Mouse (Mus musculus): Measurements from ENCODE around the gene 4930519G04Rik. TPM values are rescaled to one million over a fixed set of nuclear protein-coding genes. Genes with fewer than 3 reads are reported as not detected.
"Not testable (repeated sequence)": the region's sequence is repeated elsewhere in the genome, so short reads cannot be mapped to it uniquely, and the experiment has no call there.

The 4930519G04Rik gene
- not detected in 2 replicates for polyA plus RNA-seq (2015; fragmentation: Nextera tagmentation; extraction: Ambion mirVana)

GRCm38 (mm10) chr5:114853364-114853763 lies at the start of gene 4930519G04Rik:
Gene 4930519G04Rik (plus strand): TSS chr5:114853664.
- not testable (repeated sequence) for ATAC-seq (ENCODE audit: low FRiP score); H3K36me3 ChIP-seq; H3K4me1 ChIP-seq; H3K4me2 ChIP-seq; H3K4me3 ChIP-seq (replicated peaks); H3K9me3 ChIP-seq (replicated peaks); H3K27me3 ChIP-seq (replicated peaks); H3K27ac ChIP-seq (replicated peaks); H3K9ac ChIP-seq (replicated peaks)
- 87% methylated on average over 3 of the region's 5 CpGs for WGBS

GRCm38 (mm10) chr5:114804335-114804734 lies 49.1 kb upstream of the 4930519G04Rik start:
- H3K36me3 ChIP-seq, result peaks cover 76% of the 10 kb centered on the region
- no peaks in the 10 kb centered on the region for H3K27me3 ChIP-seq (replicated peaks)
- H3K4me3 ChIP-seq (replicated peaks), result no peak overlapping the region
- H3K4me1 ChIP-seq, result peaks cover 11% of the 10 kb centered on the region; the same call in 1 of the 2 replicates
- no peak for ATAC-seq (ENCODE audit: low FRiP score)
- H3K9ac ChIP-seq (replicated peaks), result no peak overlapping the region
- 85% methylated on average over 13 of the region's 13 CpGs for WGBS
- no peak overlapping the region for H3K4me2 ChIP-seq
- H3K27ac ChIP-seq (replicated peaks), result no peak overlapping the region
- H3K9me3 ChIP-seq (replicated peaks), result no peaks in the 10 kb centered on the region

GRCm38 (mm10) chr5:114804958-114805357 lies 48.5 kb upstream of the 4930519G04Rik start:
- H3K9me3 ChIP-seq (replicated peaks), result no peaks in the 10 kb centered on the region
- no peak overlapping the region for H3K9ac ChIP-seq (replicated peaks)
- H3K4me2 ChIP-seq, result no peak overlapping the region
- H3K4me1 ChIP-seq, result peaks cover 17% of the 10 kb centered on the region; the same call in 1 of the 2 replicates
- WGBS, result 34% methylated on average over 3 of the region's 3 CpGs
- H3K36me3 ChIP-seq, result peaks cover 70% of the 10 kb centered on the region
- no peak overlapping the region for H3K4me3 ChIP-seq (replicated peaks)
- no peaks in the 10 kb centered on the region for H3K27me3 ChIP-seq (replicated peaks)
- ATAC-seq (ENCODE audit: low FRiP score), result no peak
- no peak overlapping the region for H3K27ac ChIP-seq (replicated peaks)

DNA sequence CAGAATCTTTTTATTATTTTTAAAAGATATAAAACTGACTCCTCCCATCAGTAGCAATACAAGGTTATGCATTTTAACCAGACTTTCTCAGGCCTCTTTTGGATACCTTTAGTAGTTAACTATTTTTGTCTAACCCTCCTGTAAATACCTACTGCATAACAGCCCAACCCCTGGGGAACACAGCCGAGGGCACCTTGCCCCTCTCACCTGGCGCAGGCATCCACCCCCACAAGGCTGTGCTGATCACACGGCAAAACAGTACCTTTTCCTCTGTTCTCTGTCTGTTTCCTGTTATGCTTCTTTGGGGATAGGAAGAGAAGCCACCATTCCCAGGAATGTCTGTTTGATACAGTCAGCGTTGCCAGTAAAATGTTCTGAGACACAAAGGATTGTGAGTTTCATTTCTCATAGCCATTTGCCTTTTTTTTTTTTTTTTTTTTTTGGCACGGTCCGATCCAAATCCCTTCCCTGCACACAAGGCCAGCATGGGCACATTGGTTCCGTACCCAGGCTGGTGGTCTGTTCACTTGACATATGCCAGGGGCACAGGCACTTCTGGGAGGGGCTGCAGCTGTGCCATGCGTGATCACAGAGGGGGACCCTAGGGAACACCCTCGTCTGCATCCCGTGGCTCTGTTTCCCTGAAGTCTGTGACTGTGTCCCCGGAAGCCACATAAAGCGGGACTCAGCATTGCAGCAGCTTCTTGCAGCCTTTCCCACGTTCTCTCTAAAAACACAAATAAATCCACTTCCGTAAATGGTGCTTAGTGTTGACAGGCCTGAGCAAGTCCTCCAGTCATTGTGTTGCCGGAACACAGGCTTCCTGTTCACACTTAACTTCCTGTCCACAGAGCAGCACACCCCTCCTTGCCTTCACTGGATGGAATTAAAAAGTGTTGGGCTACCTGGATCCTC lies 47.8 kb upstream of the 4930519G04Rik start:
- peak overlapping the region; percentile 49; the same call in 1 of the 2 replicates for H3K27ac ChIP-seq (replicated peaks)
- no peak overlapping the region for H3K9ac ChIP-seq (replicated peaks)
- H3K9me3 ChIP-seq (replicated peaks), result no peaks in the 10 kb centered on the region
- WGBS, result 56% methylated on average over 15 of the region's 15 CpGs
- no peak overlapping the region for H3K4me2 ChIP-seq
- no peaks in the 10 kb centered on the region for H3K27me3 ChIP-seq (replicated peaks)
- ATAC-seq (ENCODE audit: low FRiP score), result no peak
- H3K36me3 ChIP-seq, result peaks cover 64% of the 10 kb centered on the region
- H3K4me1 ChIP-seq, result peaks cover 18% of the 10 kb centered on the region; the same call in 1 of the 2 replicates
- no peak overlapping the region for H3K4me3 ChIP-seq (replicated peaks)

DNA sequence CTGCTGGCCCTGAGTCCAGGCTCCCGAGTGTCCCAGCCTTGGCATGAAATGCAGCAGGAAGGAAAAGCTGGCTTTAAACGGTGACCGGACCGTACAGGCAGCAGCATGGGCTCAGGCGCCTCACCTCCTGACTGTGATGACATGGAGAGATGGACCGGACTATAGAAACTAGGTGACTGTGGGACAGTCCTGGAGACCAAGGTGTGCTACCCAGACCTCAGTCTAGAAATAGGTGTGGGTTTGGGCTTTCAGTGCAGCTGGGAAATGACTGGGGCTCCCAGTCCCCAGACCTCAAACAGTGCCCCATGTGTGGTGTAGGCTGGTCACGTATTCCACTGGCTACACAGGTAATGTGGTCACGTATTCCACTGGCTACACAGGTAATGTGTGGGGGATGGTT lies 46.8 kb upstream of the 4930519G04Rik start:
- Histone ChIP-seq H3K4me3 (replicated peaks) (no peak overlapping the region), H3K27me3 (replicated peaks) (no peaks in the 10 kb centered on the region), H3K9ac (replicated peaks) (no peak overlapping the region), H3K4me1 (peaks cover 27% of the 10 kb centered on the region), H3K4me2 (no peak overlapping the region), H3K36me3 (peaks cover 60% of the 10 kb centered on the region), H3K27ac (replicated peaks) (peak overlapping the region; percentile 49), H3K9me3 (replicated peaks) (no peaks in the 10 kb centered on the region)
- ATAC-seq (ENCODE audit: low FRiP score), result no peak
- 88% methylated on average over 8 of the region's 8 CpGs for WGBS

GRCm38 (mm10) chr5:114807063-114807462 lies 46.4 kb upstream of the 4930519G04Rik start:
- no peak for ATAC-seq (ENCODE audit: low FRiP score)
- peaks cover 55% of the 10 kb centered on the region for H3K36me3 ChIP-seq
- H3K4me2 ChIP-seq, result no peak overlapping the region

DNA sequence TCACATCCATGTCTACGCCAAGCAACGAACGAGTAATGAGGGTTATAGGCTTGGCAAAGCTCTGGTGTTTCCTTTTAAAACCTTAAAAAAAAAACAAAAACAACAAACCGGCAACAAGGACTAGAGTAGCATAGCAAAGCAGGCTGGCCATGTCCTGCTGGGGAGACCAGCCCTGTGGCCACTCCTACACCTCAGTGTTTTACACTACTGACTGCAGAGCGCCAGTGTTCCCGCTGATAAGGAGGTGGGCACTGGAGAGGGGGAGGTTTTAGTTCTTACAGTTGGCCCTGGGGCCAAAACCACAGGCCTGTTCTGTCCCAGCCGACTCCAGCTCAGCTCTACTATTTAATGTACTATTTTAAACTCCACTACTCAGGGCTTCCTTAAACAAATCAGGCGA lies 46.0 kb upstream of the 4930519G04Rik start:
- no peak for ATAC-seq (ENCODE audit: low FRiP score)
- peak overlapping the region; percentile 49 for H3K27ac ChIP-seq (replicated peaks)

More at GRCm38 (mm10) chr5:114807063-114807462, 46.4 kb upstream of the 4930519G04Rik start:
- Histone ChIP-seq H3K9ac (replicated peaks) (no peak overlapping the region), H3K27ac (replicated peaks) (peak overlapping the region; percentile 49), H3K4me3 (replicated peaks) (no peak overlapping the region), H3K9me3 (replicated peaks) (no peaks in the 10 kb centered on the region), H3K4me1 (peaks cover 31% of the 10 kb centered on the region), H3K27me3 (replicated peaks) (no peaks in the 10 kb centered on the region)
- WGBS, result 54% methylated on average over 9 of the region's 9 CpGs

DNA sequence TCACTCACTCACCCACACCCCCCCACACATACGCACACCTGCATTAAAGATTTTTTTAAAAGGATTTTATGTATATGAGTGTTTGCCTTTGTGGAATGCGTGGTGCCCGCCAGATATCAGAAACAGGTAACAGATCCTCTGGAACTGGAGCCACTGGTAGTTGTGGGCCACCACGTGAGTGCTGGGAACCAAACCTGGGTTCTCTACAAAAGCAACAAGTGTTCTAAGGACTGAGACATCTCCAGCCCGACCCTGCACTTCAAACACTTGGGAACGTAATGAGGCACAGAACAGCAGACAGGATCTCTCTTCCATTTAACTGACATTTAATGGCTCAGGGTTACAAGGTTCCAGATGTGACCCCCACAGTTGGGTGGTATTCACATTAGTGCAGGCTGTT lies 45.6 kb upstream of the 4930519G04Rik start:
- Histone ChIP-seq H3K4me3 (replicated peaks) (no peak overlapping the region), H3K36me3 (peaks cover 48% of the 10 kb centered on the region), H3K27me3 (replicated peaks) (no peaks in the 10 kb centered on the region), H3K9me3 (replicated peaks) (no peaks in the 10 kb centered on the region), H3K4me2 (no peak overlapping the region), H3K9ac (replicated peaks) (no peak overlapping the region), H3K27ac (replicated peaks) (no peak overlapping the region), H3K4me1 (peaks cover 40% of the 10 kb centered on the region)
- ATAC-seq (ENCODE audit: low FRiP score), result no peak
- 74% methylated on average over 6 of the region's 6 CpGs for WGBS

More for the DNA sequence above, 46.0 kb upstream of the 4930519G04Rik start:
- Histone ChIP-seq H3K27me3 (replicated peaks) (no peaks in the 10 kb centered on the region), H3K36me3 (peaks cover 52% of the 10 kb centered on the region), H3K4me2 (no peak overlapping the region), H3K4me1 (peaks cover 35% of the 10 kb centered on the region), H3K9me3 (replicated peaks) (no peaks in the 10 kb centered on the region), H3K4me3 (replicated peaks) (no peak overlapping the region), H3K9ac (replicated peaks) (no peak overlapping the region)
- 40% methylated on average over 8 of the region's 8 CpGs for WGBS

DNA sequence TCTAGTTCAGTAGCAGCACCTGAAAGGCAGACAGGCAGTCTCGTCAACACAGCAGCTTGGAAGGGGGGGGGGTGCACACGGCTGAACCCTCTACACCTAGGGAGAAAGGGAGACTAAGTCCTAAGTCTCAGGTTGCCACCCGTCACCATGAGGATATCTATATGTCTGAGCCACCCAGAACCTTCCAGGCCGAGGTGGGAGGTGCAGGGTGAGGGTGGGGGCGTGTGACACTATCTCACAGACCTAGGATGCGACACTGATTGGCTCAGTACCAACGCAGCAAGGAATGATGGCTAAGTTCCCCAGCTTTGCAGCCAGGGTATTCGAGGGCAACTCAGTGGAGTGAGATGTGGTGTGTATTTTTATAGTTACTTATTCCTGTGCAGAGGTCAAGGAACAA lies 45.1 kb upstream of the 4930519G04Rik start:
- no peak; the same call in 1 of the 2 replicates for ATAC-seq (ENCODE audit: low FRiP score)
- no peak overlapping the region for H3K4me2 ChIP-seq
- peaks cover 43% of the 10 kb centered on the region for H3K36me3 ChIP-seq
- no peaks in the 10 kb centered on the region for H3K9me3 ChIP-seq (replicated peaks)
- no peak overlapping the region for H3K27ac ChIP-seq (replicated peaks)
- no peak overlapping the region for H3K4me3 ChIP-seq (replicated peaks)
- H3K4me1 ChIP-seq, result peaks cover 40% of the 10 kb centered on the region
- WGBS, result 86% methylated on average over 8 of the region's 8 CpGs
- H3K27me3 ChIP-seq (replicated peaks), result no peaks in the 10 kb centered on the region
- H3K9ac ChIP-seq (replicated peaks), result no peak overlapping the region

GRCm38 (mm10) chr5:114809181-114809756 lies 44.2 kb upstream of the 4930519G04Rik start:
- Histone ChIP-seq H3K27me3 (replicated peaks) (no peaks in the 10 kb centered on the region), H3K36me3 (peaks cover 34% of the 10 kb centered on the region), H3K27ac (replicated peaks) (0 out of 2 replicates have a peak overlapping the region, but pooled peaks have one; percentile 3), H3K4me3 (replicated peaks) (no peak overlapping the region), H3K9me3 (replicated peaks) (no peaks in the 10 kb centered on the region), H3K4me2 (no peak overlapping the region), H3K9ac (replicated peaks) (no peak overlapping the region), H3K4me1 (peaks cover 41% of the 10 kb centered on the region)
- WGBS, result 77% methylated on average over 10 of the region's 10 CpGs
- ATAC-seq (ENCODE audit: low FRiP score), result no peak

- no peak overlapping the region for H3K27ac ChIP-seq (replicated peaks)
- peaks cover 28% of the 10 kb centered on the region for H3K36me3 ChIP-seq
- no peak overlapping the region for H3K4me3 ChIP-seq (replicated peaks)
- H3K27me3 ChIP-seq (replicated peaks), result no peaks in the 10 kb centered on the region
- H3K4me1 ChIP-seq, result peaks cover 43% of the 10 kb centered on the region
- ATAC-seq (ENCODE audit: low FRiP score), result no peak
- 96% methylated on average over 5 of the region's 5 CpGs for WGBS
- no peak overlapping the region for H3K4me2 ChIP-seq
- no peak overlapping the region for H3K9ac ChIP-seq (replicated peaks)
- no peaks in the 10 kb centered on the region for H3K9me3 ChIP-seq (replicated peaks)
Measured at GRCm38 (mm10) chr5:114809826-114810225, 43.6 kb upstream of the 4930519G04Rik start.
